Mouse (Mus musculus) stomach, postnatal 0 days (tissue): ENCODE results near the gene Trim2.

Experiments used
- CTCF ChIP-seq: IDR thresholded peaks from 2 replicates; pipeline ENCODE4 v1.5.1; 2016; ENCODE audit warnings: antibody characterized with exemption, low read depth, mild to moderate bottlenecking, moderate library complexity
- EP300 ChIP-seq: optimal IDR thresholded peaks from 2 replicates; pipeline ENCODE3; 2016; ENCODE audit warnings: antibody characterized with exemption

GRCm38 (mm10) chr3:84214501-84214900 is 92.2 kb downstream of the Trim2 start:
- TF ChIP-seq CTCF = no peak
- TF ChIP-seq EP300 = no peak
